Mouse (Mus musculus): ENCODE measurements around the gene Bok. TPM values are rescaled to one million over a fixed set of nuclear protein-coding genes. Genes with fewer than 3 reads are reported as not detected.

Gene Bok
- polyA plus RNA-seq (2015; fragmentation: Nextera tagmentation; extraction: Ambion mirVana) = 22.8 and 24.3 TPM in 2 replicates

DNA sequence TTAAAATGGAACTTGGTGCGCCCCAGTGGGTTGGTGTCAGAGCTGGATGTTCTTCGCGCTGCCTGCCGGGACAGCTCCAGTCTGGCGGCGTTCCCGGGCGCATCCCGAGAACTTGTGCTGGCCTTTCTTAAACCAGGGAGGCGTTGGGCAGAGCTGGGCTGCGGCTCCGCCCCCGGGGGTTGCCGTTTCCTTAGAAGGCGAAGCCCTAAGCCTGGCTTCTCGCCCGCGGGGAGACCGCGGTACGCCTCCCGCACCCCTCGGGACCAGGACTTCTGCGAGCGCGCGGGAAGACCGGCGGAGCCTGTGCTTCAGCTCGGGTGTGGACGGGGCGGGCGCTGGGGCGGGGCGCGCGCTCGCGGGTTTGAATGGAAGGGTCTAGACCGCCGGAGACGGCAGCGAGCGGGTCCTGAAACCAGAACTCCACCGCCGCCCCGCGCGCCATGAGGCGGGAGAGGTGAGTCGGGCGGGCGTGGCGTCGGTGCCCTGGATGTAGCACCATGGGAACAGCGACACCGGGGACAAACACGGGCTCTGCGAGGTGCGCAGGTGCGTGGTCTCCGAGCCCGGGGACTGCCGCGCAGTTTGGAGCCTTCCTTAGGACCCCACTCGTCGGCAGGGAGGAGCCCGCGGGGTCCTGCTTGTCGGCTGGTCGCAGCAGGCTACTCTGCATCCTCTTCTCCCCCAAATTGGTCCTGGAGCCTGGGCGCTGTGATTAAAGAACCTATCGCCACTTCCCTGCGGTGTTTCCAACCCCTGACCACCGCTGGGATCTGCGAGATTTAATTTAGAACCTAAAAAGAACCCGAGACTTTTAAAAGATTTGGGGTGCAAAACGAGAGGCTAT is at the start of gene Bok:
Bok (plus strand) TSS at position 260 of the 844 bp plus-strand sequence.

DNA sequence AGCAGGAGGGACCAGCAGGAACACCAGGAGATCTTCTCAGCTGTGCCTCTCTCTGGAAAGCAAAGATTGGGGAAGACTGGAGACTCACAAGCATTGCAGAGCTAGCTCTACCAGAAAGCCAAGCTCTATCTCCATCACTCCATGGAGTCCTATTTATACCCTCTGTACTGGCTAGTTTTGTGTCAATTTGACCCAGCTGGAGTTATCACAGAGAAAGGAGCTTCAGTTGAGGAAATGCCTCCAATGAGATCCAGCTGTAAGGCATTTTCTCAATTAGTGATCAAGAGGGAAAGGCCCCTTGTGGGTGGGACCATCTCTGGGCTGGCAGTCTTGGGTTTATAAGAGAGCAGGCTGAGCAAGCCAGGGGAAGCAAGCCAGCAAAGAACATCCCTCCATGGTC is 26.9 kb upstream of the Bok start, which contains the start of gene Stk25:
Stk25 (minus strand) TSS at position 101 of the 400 bp plus-strand sequence.

Other genes starting within 250 kb of the Bok start
- 71.1 and 74.5 TPM in 2 replicates for gene Hdlbp, start 206.8 kb upstream of the Bok start, polyA plus RNA-seq (2015; fragmentation: Nextera tagmentation; extraction: Ambion mirVana)
- 0.64 and 1.1 TPM in 2 replicates for gene Farp2, start 173.6 kb upstream of the Bok start, polyA plus RNA-seq (2015; fragmentation: Nextera tagmentation; extraction: Ambion mirVana)
- 66.7 and 78.0 TPM in 2 replicates for gene Stk25, start 27.0 kb upstream of the Bok start, polyA plus RNA-seq (2015; fragmentation: Nextera tagmentation; extraction: Ambion mirVana)
- 77.8 and 96.4 TPM in 2 replicates for gene Atg4b, start 65.8 kb downstream of the Bok start, polyA plus RNA-seq (2015; fragmentation: Nextera tagmentation; extraction: Ambion mirVana)
- 19.3 and 19.6 TPM in 2 replicates for gene Thap4, start 69.2 kb downstream of the Bok start, polyA plus RNA-seq (2015; fragmentation: Nextera tagmentation; extraction: Ambion mirVana)
- gene Dtymk, start 116.3 kb downstream of the Bok start, polyA plus RNA-seq (2015; fragmentation: Nextera tagmentation; extraction: Ambion mirVana) = 214 and 231 TPM in 2 replicates
- 11.7 and 12.3 TPM in 2 replicates for gene Ing5, start 118.3 kb downstream of the Bok start, polyA plus RNA-seq (2015; fragmentation: Nextera tagmentation; extraction: Ambion mirVana)
- 7.0 and 7.8 TPM in 2 replicates for gene D2hgdh, start 139.2 kb downstream of the Bok start, polyA plus RNA-seq (2015; fragmentation: Nextera tagmentation; extraction: Ambion mirVana)
- not detected in 2 replicates for gene Gal3st2, start 175.6 kb downstream of the Bok start, polyA plus RNA-seq (2015; fragmentation: Nextera tagmentation; extraction: Ambion mirVana)
- gene Gal3st2b, start 232.7 kb downstream of the Bok start, polyA plus RNA-seq (2015; fragmentation: Nextera tagmentation; extraction: Ambion mirVana) = not detected in 2 replicates

Measured in spleen, postnatal 0 days (tissue).